Mouse (Mus musculus): ENCODE data around the gene Stxbp1.

DNA sequence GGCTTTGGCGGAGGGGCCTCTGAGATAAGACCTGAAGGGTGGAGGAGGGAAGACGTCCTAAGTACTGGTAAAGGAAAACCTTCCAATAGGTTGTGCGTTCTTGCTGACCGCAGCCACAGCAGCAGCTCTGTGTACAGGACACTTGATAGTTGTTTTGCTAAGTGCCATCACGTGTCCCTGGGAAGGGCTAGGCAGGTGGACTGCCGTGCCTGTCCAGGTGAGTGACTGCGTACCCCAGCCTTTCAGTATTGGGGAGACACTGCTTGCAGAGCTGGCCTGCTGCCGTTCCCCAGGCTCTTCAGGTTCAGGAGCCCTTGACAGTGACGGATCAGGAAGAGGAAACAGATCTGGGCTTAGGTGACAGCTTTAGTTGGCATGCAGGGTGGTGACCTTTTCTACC, 44.2 kb upstream of the Stxbp1 start:
- TF ChIP-seq GATA1 (IDR thresholded peaks at IDR 0.05; ENCODE audit: borderline replicate concordance, low read length) = no peak
- TF ChIP-seq FLI1 (IDR thresholded peaks at IDR 0.05; ENCODE audit: low read length) = no peak

All from megakaryocyte, embryonic 14.5 days (primary cell).